Mouse (Mus musculus) kidney, postnatal 36 days (tissue): ENCODE measurements around the gene Evi5.

Experiments
- DNase-seq, 2 experiments: peaks; one replicate each; pipeline ENCODE4 v3.0.0; 2021 to 2022; ENCODE audit warnings: mixed read lengths in 2 of 2

Evi5 gene

DNA sequence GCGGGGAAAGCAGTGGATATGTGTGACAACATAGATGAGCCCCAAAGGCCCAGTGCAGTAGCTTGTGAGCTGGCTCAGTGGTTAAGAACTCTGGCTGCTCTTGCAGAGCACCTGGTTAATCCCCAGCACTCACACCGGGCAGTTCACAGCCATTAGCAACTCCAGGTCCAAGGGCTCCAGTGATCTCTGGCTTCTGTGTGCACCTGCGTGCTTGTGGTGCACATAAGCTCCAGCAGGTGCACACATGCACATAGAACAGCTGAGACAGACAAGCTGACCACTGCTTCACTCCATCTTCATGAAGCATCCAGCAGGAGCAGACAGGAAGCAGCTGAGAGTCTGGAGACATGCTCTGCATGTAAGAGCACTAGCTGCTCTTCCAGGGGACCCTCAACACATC is 136.6 kb downstream of the Evi5 start:
- DNase-seq = no peak

DNA sequence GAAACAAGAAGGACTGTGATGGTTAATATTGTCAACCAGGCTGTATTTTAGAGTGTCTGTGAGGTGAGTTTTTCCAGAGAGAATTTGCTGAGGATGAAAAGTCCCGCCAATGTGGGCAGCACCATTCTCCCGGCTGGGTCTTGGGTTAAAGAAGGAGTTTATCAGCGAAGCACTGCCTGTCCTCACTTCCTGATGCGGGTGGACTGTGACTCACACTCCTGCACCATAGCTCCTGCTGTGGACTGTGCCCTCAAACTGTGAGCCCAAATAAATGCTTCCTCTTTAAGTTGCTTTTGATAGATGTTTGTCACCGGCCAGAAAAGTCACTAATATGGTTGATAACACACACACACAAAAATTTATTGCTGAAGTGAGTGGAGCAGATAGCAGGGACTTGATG is 138.7 kb downstream of the Evi5 start:
- DNase-seq = no peak

DNA sequence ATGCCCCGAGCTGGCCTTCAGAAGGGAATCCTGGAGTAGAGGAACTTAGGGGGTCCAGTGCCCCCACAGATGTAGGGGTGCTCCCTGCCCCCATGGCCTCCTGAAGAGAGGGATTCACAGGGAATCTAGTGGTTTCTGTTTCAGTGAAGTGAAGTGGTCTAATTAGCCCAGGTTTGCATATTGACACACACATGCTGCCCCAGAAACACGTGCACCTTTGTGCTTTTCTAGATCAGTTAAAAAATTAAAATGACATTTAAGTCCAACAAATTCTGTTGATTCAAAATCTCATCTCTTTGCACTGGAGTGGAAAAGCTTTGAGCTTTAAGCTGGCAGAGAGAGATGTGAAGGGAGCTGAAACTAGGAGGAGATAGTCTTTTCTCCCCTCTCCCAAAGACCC is 143.1 kb downstream of the Evi5 start:
- no peak for DNase-seq

DNA sequence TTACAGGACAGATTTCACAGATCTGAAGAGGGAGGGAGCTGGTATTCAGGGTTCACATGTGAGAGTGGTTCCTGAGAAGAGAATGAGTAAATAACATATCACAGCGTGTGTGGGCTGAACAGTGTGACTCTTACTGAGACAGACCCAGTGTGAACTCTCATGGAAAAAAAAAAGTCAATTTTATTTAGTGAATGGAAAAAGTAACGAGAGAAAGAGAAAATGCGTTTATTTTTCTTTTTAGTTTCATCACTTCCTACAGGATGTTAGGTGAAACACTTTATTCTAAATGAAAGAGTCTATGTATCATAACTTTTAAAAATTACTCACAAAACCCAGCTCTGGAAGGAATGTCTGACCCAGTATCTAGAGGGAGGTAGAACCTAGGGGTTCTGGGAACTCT is 143.5 kb downstream of the Evi5 start:
- no peak for DNase-seq

DNA sequence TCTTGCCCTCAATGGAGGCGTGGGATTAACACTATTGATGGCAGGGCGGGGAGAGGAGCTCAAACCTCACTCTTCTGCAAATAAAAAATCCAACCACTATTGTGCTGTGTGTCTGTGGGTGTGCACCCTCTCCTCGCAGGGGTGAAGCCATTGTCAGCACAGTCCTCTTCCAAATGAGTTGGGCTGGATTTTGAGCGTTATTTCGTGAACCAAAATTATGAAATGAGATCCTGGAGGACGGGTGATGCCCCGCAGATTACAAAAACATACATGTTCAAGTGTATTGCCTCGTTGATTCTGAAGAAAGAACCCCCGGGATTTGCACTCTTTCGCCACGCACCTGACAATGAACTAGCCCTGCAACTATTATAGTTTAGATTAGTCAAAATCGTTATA is 147.9 kb downstream of the Evi5 start:
- no peak for DNase-seq

DNA sequence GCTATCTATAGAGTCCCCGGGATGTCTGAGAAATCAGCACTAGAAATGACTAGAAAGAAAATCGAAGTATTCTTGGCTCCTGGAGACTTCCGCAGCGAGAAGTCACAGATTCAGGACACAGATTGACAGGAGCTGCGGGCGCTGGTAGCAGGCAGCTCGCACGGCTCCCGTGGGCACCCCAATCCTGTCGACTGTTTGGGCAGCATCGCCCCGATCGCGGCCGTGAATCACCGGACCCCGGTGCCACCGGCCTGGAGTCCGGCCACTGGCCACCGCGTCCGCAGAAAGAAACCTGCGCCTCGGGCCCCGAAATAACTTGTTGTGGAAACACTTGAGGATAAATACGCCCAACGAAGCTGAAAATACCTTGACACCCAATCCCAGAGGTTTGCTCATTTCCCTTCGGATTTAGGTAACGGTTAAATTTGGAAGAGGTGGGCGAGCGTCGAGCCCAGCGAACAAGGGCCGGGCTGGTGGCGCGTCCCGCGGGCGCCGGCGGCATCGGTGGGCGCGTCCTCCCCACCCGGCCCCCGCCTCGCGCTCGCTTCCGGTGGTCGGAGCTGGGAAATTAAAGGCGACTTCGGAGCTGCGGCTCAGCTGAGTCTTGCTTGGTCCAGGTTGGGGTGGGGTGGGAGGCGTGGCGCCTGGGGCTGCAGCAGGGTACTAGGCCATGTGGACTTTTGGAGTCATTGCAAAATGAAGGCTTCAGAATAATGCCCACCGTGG is 148.5 kb downstream of the Evi5 start:
- no peak for DNase-seq

DNA sequence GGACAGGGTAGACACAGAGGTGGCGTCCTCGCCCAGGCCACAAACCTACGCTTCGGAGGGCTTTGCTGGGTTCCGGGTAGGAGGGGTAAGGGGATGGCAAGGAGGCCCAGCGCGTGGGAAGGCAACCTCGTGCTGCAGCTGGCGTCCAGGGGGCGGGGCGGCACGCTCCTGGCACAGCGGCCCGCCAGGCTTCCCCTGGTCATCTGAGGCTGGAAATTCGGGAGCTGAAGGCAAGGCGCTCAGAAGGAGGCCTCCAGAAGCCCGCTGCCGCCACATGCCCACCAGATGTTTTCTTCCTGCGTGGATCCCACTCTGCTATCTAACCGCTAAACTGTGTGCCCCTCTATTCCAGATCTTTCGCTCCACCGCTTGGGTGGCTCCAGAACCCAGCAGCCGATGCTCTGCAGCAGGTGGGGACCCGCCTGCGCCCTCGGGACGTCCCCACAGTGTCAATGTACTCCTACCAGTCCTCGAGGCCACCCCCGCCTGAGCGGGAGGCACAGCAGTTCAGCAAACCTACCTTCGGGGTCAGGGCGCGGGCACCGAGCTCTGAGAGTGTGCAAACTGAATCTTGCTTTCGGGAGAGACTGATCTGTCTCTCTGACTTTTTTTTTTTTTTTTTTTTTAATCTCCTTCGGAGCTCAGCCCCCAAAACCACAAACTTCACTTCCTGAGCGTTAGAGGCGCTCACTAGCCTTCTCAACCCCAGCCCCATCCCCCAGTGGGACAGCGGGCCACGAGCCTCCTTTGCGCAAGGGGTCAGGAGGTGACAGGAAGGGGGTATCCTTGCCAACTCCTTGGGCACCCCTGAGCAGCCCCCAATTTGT is 149.3 kb downstream of the Evi5 start, which contains the start of gene Gfi1:
Gene Gfi1 (minus strand): TSS at position 602 of the 827 bp plus-strand sequence.
- DNase-seq = peak in 1 of 2 experiments; percentile 34

DNA sequence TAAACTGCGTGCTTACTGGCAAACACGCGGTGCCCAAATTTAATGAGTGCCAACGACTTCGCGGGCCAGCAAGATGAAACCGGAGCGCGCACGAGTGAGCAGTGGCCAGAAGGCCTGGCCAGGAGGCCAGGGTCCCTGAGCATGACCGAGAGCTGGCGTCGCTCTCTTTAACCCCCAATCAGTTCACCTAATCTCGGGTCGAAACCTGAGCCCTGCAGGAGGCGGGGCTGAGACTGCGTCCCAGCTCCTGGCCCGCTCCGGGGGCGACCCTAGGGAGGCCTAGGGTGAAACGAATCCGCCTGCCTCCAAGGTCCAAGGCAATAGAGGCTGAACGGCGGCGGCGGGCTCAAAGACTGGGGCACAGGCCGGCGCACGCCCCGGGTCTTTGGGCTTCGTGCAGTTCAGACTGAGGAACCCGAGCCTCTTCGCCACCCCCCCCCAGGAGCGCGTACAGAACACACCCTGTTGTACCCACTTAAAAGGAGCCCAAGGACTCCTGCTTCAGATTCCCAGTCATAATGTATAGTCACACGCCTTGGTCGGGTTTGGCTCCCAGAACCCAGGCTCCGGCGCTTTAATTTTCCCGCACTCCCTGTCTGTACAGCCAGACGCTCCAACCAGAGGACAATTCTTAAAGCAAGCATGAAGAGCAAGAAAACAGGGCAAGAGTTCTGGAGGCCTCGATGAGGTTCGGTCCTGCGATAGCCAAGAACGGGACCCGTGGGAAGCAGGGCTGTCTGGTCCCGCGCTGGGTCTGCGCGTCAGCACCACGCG is 150.1 kb downstream of the Evi5 start:
- peak in 1 of 2 experiments; percentile 29 for DNase-seq

DNA sequence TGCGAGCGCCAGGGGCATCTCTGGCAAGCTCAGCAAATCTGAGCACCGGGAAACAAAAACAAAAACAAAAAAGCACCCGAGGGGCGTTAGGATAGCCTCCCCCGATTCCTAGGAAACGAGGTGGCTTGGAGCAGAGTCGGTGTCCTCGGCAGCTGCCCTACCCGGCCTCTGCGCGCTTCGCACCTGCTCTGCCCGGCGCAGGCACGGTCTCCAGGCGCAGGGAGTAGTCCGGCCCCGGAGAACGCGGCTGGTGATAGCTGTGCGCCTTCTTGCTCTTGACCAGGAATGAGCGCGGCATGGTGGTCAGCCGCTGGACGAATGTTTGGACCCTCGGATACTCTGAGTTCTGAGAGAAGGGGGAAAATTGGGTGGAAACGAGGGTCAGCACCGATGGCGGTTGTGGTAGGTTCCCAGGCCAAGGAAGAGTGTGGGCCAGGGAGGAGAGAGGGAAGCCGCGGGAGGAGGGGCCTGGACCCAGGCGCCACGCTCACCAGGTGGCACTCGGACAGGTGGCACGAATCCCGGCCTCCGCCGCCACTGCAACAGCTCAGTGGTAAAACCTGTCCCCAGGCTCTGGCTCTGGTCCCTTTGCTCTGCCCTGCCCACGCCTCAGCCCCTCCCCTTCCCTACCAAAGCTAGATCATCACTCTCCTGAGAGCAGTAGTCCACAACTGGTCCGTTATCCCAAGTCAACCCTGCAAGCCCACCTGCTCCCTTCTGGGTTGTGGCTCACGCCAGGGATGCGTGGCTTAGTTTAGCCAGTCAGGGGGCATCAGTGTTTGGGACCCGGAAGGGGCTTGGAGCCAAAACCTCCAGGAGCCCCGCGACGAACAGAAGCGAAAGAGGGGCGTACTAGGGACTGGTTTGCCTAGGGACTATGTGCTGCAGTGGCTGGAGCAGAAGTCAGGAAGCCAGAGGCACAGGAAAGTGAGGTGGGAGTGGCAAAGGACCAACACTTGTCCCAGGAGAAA is 151.1 kb downstream of the Evi5 start:
- DNase-seq = peak in 1 of 2 experiments; percentile 36

DNA sequence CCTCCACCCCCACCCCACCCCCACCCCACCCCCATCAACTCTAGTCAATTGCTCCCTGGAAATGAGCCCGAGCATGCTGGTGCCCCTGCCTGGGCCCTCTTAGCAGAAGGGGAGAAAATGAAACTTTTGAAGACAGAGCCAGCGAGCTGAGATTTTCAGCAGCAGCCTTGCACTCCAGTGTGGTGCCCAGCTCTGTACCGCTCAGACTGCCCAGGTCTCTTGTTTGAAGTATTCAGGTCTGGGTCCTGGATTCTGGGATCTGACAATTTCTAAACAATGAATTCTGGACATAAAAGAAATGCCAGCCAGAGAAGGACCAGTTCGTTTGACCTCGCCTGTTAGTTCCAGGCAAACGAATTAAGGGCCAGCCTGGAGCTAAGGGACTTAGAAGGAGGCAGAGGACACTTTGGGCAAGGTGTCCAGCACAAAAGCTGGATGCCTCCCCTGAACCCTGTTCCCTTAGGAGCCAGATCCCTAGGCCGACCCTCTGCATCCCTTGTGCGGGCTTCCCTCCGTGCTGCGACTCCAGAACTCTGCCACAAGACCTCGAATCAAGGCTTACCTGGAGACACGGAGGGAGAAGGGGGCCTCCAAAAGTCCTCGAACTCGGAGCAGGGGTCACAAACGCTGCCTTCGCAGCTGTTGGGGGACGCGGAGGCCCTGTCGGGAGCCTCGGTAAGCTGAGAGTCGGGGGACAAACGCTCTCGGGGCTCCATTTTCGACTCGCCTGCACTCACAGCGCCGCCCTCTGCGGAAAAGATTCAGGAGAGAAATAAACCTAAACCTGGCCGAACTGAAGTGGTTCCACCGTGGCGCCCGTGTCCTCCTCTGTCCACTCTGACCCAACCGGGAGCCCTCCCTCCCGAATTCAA is 152.0 kb downstream of the Evi5 start:
- peak in 1 of 2 experiments; percentile 29 for DNase-seq

DNA sequence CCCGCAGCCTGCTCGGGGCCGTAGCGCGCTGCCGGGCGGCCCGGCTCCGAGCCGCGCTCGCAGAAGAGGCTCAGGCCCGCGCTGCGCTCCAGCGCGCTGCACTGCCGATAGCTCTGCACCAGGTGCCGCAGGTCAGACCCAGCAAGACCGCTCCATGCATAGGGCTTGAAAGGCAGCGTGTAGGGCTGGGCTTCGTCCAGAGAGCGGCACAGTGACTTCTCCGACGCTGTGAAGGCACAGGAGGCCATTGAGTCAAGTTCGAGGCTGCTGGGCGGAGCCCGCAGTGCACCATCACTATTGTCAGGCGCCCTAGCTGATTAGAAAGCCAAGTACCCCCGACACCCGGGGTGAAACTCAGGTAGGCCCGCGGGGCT is 153.3 kb downstream of the Evi5 start:
- peak in 1 of 2 experiments; percentile 20 for DNase-seq

DNA sequence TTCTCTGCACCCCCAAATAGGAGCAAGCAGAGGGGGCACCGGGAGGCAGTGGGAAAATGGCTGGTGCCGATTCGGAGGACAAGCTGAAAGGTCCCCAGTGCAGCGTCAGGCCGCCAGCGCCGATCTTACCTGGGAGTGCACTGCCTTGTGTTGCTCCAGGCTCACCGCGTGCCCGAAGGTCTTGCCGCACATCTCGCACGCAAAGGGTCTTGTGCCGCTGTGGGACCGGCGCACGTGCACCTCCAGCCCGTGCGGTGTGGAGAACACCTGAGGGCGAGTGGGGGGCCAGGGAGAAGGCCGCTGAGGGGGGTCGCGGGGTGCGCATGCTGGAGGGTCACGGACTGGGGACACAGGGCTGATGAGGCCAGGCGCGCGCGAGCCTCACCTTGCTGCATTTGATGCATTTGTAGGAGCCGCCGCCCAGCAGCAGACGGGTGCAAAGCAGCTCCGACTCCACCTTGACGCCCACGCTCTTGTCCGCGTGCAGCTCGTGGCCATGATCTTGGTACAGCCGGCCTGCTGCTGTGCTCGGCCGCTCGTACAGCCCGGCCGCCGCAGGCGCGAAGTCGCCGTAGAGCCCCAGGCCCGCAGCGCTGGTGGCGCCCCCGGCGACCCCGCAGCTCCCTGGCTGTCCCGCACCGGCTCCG is 153.8 kb downstream of the Evi5 start:
- DNase-seq = peak in 1 of 2 experiments; percentile 9

DNA sequence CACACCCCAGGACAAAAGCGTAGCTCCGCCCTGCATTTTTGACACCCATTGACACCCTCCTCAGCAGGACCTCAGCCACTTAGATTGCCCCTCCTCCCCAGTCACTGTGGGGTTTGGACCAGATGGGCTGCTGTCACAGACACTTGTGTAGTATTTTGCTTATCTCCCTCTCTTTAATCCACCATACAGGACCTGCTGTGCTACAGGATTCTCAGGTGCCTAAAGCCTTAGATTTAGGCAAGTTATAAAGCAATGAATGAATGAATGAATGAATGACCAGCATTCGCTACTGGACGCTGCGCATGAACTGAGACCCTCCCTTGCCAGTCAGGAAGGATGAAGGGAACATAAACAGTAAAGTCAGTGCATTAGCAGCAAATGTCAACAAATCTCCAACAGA is 154.4 kb downstream of the Evi5 start:
- DNase-seq = no peak

DNA sequence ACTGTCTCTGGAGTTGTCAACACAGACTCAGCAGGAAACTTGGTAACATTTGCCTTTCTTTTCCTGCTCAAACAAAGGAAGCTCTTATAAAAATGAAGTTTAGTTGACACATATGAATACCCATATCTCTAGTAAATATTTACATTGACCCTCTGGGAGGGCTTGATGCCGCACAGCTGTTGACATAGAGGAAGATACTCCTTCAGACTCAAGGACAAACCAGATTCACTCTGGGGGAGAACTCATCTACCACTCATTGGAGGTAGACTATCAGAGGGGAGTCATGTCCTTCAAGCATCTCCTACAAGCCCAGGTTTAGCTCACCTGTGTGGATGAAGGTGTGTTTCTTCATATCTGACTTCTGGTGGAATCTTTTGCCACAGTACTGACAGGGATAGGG is 155.1 kb downstream of the Evi5 start:
- DNase-seq = no peak

DNA sequence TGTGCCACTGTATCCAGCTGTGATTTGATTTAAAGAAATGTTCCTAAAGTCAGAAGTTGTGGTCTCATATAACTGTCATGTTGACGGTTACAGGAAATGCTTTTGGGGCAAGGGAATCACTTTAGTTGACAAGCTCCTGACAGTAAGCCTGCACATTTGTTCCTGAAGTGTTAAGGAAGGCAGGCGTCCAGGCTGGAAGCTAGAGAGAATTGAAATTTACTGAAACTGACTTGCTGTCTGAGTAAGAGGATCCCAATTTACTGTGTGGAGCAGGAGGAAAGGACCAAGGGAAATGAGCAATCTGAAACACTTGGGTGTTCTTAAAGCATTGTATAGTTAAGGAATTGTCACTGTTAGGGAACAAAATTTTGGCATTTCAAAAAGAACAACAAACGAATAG is 155.7 kb downstream of the Evi5 start:
- DNase-seq = no peak

DNA sequence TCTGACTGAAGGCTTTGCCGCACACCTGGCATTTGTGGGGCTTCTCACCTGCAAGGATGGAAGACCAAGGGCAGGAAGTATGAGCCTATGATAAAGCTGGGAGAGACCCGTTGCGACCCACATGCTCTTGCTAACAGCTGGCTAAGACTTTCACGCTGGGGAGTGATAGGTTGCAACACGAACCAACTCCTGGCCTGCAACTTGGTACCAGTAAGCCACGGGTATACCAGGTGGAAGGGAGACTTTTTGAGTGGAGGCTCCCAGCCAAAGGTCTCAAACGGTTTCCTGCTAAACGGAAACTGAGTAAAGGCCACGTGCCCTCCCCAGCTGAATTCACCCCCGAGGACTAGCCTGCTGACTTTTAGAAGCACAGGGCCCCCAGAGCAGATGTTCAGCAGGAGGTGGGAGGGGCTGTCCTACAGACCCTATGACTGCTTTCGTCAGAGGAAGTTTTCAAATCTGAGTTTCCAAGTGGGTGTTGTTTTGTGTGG is 157.0 kb downstream of the Evi5 start:
- no peak for DNase-seq

DNA sequence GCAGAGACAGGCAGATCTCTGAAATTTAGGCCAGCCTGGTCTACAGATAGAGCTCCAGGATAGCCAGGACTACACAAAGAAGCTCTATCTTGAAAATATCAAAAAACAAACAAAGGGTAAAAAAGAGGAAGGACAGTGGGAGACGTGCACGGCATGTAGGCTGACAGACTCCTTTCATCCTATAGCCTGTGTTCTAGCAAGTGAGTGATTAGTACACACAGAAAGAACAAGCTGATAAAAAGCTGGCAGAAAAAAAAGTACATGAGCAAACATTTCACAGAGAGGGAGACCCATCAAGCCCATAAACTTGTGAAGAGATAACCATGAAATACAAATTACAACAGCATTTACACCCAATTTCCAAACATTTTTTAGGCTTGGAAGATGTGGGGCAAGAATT is 163.2 kb downstream of the Evi5 start:
- no peak for DNase-seq

DNA sequence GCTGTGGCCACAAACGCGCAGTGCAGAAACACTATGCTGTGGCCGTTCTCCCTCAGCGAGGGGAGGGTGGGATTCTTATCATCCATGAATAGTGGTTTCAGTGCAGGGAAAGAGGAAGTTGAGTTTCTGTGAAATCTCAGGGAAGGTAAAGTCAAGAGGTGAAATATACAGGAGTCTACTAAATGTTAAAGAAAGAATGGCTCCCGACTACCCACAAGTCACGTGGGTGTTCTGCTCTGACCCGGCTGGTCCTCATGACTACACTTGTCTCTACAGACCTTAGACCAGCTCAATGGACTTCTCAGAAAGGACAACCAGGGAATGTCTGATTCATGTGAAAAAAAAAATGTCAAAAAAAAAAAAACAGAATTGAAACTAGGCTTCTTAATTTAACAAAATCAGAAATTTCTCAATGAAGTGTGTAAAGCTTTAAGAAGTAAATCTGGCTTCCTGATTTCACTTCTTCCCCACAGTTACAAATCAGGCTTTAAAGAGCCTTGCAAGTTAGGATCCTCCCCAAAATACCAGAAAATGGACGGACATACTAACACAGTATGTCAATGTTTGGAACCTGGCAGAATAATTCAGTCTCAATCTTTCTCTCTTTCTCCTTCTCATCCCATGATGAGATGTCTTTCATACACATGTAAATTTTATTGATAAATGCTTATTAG is 166.6 kb downstream of the Evi5 start:
- no peak for DNase-seq

DNA sequence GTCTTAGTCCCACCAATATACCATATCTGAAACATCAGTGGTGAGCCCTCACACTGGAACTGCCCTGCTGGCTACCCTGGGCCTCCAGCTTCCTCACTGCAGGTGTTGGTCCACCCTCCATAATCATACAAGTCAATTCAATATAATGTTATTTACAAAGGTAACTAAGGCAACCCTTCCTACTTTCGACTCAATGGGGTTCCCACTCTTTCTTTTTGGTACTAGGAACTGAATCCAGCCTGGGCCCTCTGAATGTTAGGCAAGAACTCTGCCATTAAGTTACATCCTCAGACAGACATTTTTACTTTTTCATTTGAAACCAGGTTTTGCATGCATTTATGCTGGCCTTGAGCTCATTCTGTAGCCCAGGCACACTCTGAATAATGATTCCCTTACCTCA is 168.6 kb downstream of the Evi5 start:
- DNase-seq = no peak

DNA sequence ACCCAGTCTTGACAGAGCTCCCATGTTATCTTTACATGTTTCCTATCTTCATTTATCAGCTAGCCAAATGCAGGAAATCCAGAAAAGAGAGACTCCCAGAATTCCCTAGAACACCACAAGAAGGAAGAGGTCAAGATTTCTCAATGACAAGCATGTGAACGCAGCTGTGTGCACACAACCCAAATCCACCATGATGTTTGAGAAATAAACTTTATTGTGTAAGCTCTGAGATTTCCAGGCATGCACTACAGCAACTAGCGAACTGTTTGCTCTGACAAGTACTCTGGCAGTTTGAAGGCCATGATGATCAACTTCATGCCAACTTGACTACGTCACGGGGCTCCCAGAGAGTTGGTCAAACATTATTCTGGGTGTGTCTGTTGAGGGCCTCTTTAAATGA is 169.2 kb downstream of the Evi5 start:
- DNase-seq = no peak
